Comparison of ENCODE assay signal across 11 mouse cellular contexts in the genomic region with DNA sequence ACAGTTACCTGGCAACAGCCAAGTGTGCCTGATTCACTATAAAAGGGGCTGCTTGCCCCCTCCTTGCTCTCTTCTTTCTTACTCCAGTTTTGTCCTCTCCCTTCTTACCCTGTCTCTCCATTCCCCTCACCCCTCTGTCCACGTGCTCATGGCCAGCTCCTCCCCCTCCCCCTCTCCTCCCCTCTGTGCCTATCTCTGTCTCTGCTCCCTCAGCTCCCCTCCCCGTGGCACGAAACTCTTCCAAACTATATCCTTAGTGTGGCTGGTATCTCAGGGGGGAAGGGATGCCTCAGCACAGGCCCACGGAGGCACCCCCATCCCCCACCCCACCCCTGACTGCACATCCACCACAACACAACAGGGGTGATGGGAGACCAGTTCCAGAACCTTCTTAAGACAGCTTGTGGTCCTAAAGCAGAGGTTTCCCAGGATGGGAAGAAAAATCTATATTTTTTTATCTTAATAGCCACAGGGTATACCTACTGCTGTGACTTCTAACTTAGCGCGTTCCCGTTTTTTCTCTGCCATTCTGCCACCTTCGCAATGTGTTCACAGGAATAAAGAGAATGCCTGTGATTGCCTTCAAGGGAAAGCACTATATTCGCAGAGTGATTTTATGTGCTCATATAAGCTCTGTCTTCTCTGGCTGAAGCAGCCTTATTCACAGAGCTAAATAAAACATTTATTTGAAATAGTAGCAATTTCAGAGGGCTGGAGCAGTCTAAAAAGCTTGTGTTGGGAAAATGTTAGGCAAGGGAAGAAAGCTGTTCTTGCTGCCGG.
DNase-seq lines count a peak whose midpoint lies in the region; ATAC-seq and TF ChIP-seq lines count a peak whose summit lies in the region.
"Had no signal": no experiment of that assay in that cellular context is flagged by ENCODE, and none has a peak within 500 bp of the region (broad histone marks: within the 10 kb centered on the region; RNA-seq: fewer than 3 reads in every experiment).

No protein-coding gene starts in this region.

- no peaks in the 10 kb centered on the region for H3K27me3 ChIP-seq in heart, embryonic 13.5 days (replicated peaks)
- H3K27me3 ChIP-seq in ES-Bruce4 (ENCODE audit: control insufficient read depth, insufficient read depth, low read length, poor library complexity, severe bottlenecking): no peaks in the 10 kb centered on the region
- H3K27me3 ChIP-seq in forebrain, embryonic 15.5 days: no peaks in the 10 kb centered on the region
- no peaks in the 10 kb centered on the region for H3K27me3 ChIP-seq in midbrain, embryonic 10.5 days (ENCODE audit: low read depth, poor library complexity, severe bottlenecking)

- no peak for DNase-seq in heart, adult 18-20 months
- peak; percentile 35 for DNase-seq in midbrain, embryonic 10.5 days (ENCODE audit: low spot score)
- no peak for DNase-seq in gastrocnemius, postnatal 10 days
- DNase-seq in ovary, postnatal 14 days (ENCODE audit: low spot score): no peak
- no peak for DNase-seq in urinary bladder, postnatal 25 days (ENCODE audit: low spot score)
- DNase-seq: cerebellum, postnatal 25 days; layer of hippocampus, adult 9-11 months had no signal

- H3K4me3 ChIP-seq in heart, embryonic 13.5 days: no peak overlapping the region
- no peak overlapping the region for H3K4me3 ChIP-seq in ES-Bruce4 (ENCODE audit: low read depth, low read length)
- H3K4me3 ChIP-seq in forebrain, embryonic 15.5 days: no peak overlapping the region
- H3K4me3 ChIP-seq in midbrain, embryonic 10.5 days: no peak overlapping the region
- H3K4me3 ChIP-seq: megakaryocyte, embryonic 14.5 days had no signal

- peaks cover 65% of the 10 kb centered on the region for H3K4me1 ChIP-seq in heart, embryonic 13.5 days
- H3K4me1 ChIP-seq in ES-Bruce4 (ENCODE audit: control insufficient read depth, insufficient read depth, low read length): peaks cover 27% of the 10 kb centered on the region
- peaks cover 48% of the 10 kb centered on the region for H3K4me1 ChIP-seq in forebrain, embryonic 15.5 days
- peaks cover 56% of the 10 kb centered on the region for H3K4me1 ChIP-seq in midbrain, embryonic 10.5 days

- no peak for TF ChIP-seq CTCF in ES-Bruce4 (IDR thresholded peaks at IDR 0.05; ENCODE audit: low read depth, low read length)

- TF ChIP-seq POLR2A in ES-Bruce4 (IDR thresholded peaks at IDR 0.05; ENCODE audit: insufficient read depth, low read length): no peak

- peak; percentile 15; the same call in 1 of the 2 replicates for ATAC-seq in heart, embryonic 13.5 days (ENCODE audit: extremely low read depth, insufficient number of reproducible peaks, low FRiP score, low TSS enrichment)
- ATAC-seq in forebrain, embryonic 15.5 days (replicated peaks): no peak

- no peaks in the 10 kb centered on the region for H3K36me3 ChIP-seq in heart, embryonic 13.5 days
- no peaks in the 10 kb centered on the region for H3K36me3 ChIP-seq in ES-Bruce4 (ENCODE audit: control insufficient read depth, insufficient read depth, low read length, poor library complexity, severe bottlenecking)
- no peaks in the 10 kb centered on the region for H3K36me3 ChIP-seq in forebrain, embryonic 15.5 days
- no peaks in the 10 kb centered on the region for H3K36me3 ChIP-seq in midbrain, embryonic 10.5 days

- no peaks in the 10 kb centered on the region for H3K9me3 ChIP-seq in heart, embryonic 13.5 days
- no peaks in the 10 kb centered on the region for H3K9me3 ChIP-seq in ES-Bruce4 (replicated peaks; ENCODE audit: control insufficient read depth, insufficient read depth, low read length, poor library complexity, severe bottlenecking)
- H3K9me3 ChIP-seq in forebrain, embryonic 15.5 days: no peaks in the 10 kb centered on the region
- no peaks in the 10 kb centered on the region for H3K9me3 ChIP-seq in midbrain, embryonic 10.5 days (replicated peaks)

- 53% methylated on average over 10 of the region's 10 CpGs for WGBS in heart, embryonic 13.5 days
- WGBS in forebrain, embryonic 15.5 days: 45% methylated on average over 10 of the region's 10 CpGs
- 72% methylated on average over 10 of the region's 10 CpGs for WGBS in midbrain, embryonic 10.5 days

- peak overlapping the region; percentile 82 for H3K27ac ChIP-seq in heart, embryonic 13.5 days (replicated peaks)
- H3K27ac ChIP-seq in ES-Bruce4 (ENCODE audit: insufficient read depth, low read length): peak overlapping the region; percentile 94
- H3K27ac ChIP-seq in forebrain, embryonic 15.5 days (replicated peaks): peak overlapping the region; percentile 65
- H3K27ac ChIP-seq in midbrain, embryonic 10.5 days (replicated peaks): peak overlapping the region; percentile 87

- H3K9ac ChIP-seq in heart, embryonic 13.5 days: peak overlapping the region; percentile 45
- H3K9ac ChIP-seq in ES-Bruce4 (ENCODE audit: low read depth, poor library complexity, severe bottlenecking): peak overlapping the region; percentile 21
- H3K9ac ChIP-seq in forebrain, embryonic 15.5 days (replicated peaks): no peak overlapping the region

- no peak overlapping the region for H3K4me2 ChIP-seq in heart, embryonic 13.5 days
- no peak overlapping the region for H3K4me2 ChIP-seq in forebrain, embryonic 15.5 days (replicated peaks)

- peak; percentile 82 for TF ChIP-seq EP300 in ES-Bruce4 (IDR thresholded peaks at IDR 0.05; ENCODE audit: insufficient read depth, low read depth, low read length)
